10 mouse cellular contexts compared by ENCODE assay signal in the genomic region with DNA sequence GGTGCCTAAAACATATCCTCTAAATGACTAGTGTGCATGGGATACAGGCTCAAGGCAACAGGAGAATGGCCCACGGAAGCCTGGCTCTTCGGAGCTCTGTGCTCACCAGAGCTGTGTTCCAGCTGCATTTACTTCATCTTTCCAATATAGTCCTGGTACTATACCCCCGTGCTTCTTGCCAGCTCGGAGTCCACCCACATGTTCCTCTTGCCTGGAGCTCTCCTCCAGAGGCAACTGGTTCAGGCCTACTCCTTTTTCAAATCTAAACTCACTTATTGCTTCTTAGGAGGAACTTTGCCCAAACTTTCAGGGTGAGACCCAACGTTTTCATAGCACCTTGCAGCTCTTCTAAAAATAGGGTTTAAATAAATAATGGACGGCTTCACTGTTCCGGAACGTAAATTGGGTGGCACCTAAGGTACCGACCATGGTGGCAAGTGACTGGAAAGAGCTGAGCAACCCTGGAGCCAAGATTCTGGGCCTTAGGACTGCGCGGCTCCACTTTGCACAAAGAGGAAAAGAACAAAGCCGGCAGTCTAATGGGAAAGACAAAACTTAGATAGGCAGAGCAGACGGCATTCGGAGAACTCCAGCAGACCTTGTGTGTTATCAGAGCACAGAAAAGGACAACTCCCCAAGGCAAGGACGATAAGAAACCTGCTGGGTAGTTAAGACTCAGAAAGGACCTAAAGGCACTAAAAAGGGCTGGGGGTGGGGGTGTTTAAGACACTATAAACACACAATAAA.
A peak's percentile ranks its signal among the peaks of the same experiment; 100 is the strongest.
DNase-seq lines count a peak whose midpoint lies in the region; ATAC-seq lines count a peak whose summit lies in the region.
"Had no signal": no experiment of that assay in that cellular context is flagged by ENCODE, and none has a peak within 500 bp of the region (broad histone marks: within the 10 kb centered on the region; RNA-seq: fewer than 3 reads in every experiment).

No protein-coding gene starts in this region.

- no peaks in the 10 kb centered on the region for H3K9me3 ChIP-seq in heart, embryonic 12.5 days (replicated peaks)
- H3K9me3 ChIP-seq in neural tube, embryonic 14.5 days (ENCODE audit: control insufficient read depth, low read length): no peaks in the 10 kb centered on the region
- H3K9me3 ChIP-seq in intestine, embryonic 15.5 days: no peaks in the 10 kb centered on the region
- H3K9me3 ChIP-seq in stomach, embryonic 15.5 days: no peaks in the 10 kb centered on the region
- H3K9me3 ChIP-seq: embryonic facial prominence, embryonic 13.5 days; megakaryocyte, embryonic 14.5 days had no signal

- H3K4me3 ChIP-seq in heart, embryonic 12.5 days: no peak overlapping the region
- H3K4me3 ChIP-seq in neural tube, embryonic 14.5 days (ENCODE audit: low read depth, low read length): no peak overlapping the region
- no peak overlapping the region for H3K4me3 ChIP-seq in intestine, embryonic 15.5 days (replicated peaks)
- H3K4me3 ChIP-seq in stomach, embryonic 15.5 days (replicated peaks): no peak overlapping the region
- H3K4me3 ChIP-seq: embryonic facial prominence, embryonic 13.5 days had no signal

- peak overlapping the region; percentile 21 for H3K4me2 ChIP-seq in heart, embryonic 12.5 days
- H3K4me2 ChIP-seq in neural tube, embryonic 14.5 days (ENCODE audit: low read depth, low read length): no peak overlapping the region
- H3K4me2 ChIP-seq in intestine, embryonic 15.5 days (replicated peaks): no peak overlapping the region
- no peak overlapping the region for H3K4me2 ChIP-seq in stomach, embryonic 15.5 days
- H3K4me2 ChIP-seq: embryonic facial prominence, embryonic 13.5 days had no signal

- 0 out of 2 replicates have a peak overlapping the region, but pooled peaks have one; percentile 15 for H3K9ac ChIP-seq in heart, embryonic 12.5 days
- no peak overlapping the region for H3K9ac ChIP-seq in neural tube, embryonic 14.5 days (replicated peaks; ENCODE audit: low read depth, low read length)
- no peak overlapping the region for H3K9ac ChIP-seq in intestine, embryonic 15.5 days
- no peak overlapping the region for H3K9ac ChIP-seq in stomach, embryonic 15.5 days
- H3K9ac ChIP-seq: embryonic facial prominence, embryonic 13.5 days had no signal

- no peaks in the 10 kb centered on the region for H3K36me3 ChIP-seq in heart, embryonic 12.5 days
- H3K36me3 ChIP-seq in neural tube, embryonic 14.5 days (ENCODE audit: control insufficient read depth, insufficient read depth, low read length): no peaks in the 10 kb centered on the region
- no peaks in the 10 kb centered on the region for H3K36me3 ChIP-seq in intestine, embryonic 15.5 days
- H3K36me3 ChIP-seq in stomach, embryonic 15.5 days: no peaks in the 10 kb centered on the region
- H3K36me3 ChIP-seq: embryonic facial prominence, embryonic 13.5 days had no signal

- 33% methylated on average over 15 of the region's 15 CpGs for WGBS in heart, embryonic 12.5 days
- WGBS in neural tube, embryonic 14.5 days: 76% methylated on average over 15 of the region's 15 CpGs
- 68% methylated on average over 15 of the region's 15 CpGs for WGBS in intestine, embryonic 15.5 days
- 73% methylated on average over 15 of the region's 15 CpGs for WGBS in stomach, embryonic 15.5 days

- no peak for DNase-seq in heart, adult 18-20 months
- DNase-seq in neural tube, embryonic 10.5 days (ENCODE audit: extremely low spot score, low spot score): no peak
- no peak for DNase-seq in layer of hippocampus, postnatal 36 days
- no peak for DNase-seq in lung, postnatal 10 days

- H3K4me1 ChIP-seq in heart, embryonic 12.5 days (replicated peaks): peaks cover 17% of the 10 kb centered on the region
- H3K4me1 ChIP-seq in neural tube, embryonic 14.5 days (ENCODE audit: control insufficient read depth, insufficient read depth, low read length): no peaks in the 10 kb centered on the region
- peaks cover 6% of the 10 kb centered on the region; the same call in 1 of the 2 replicates for H3K4me1 ChIP-seq in intestine, embryonic 15.5 days (replicated peaks)
- H3K4me1 ChIP-seq in stomach, embryonic 15.5 days: no peaks in the 10 kb centered on the region
- H3K4me1 ChIP-seq: embryonic facial prominence, embryonic 13.5 days had no signal

- peak; percentile 90 for ATAC-seq in heart, embryonic 12.5 days (ENCODE audit: insufficient number of reproducible peaks, low FRiP score)
- peak; percentile 33; the same call in 1 of the 2 replicates for ATAC-seq in neural tube, embryonic 14.5 days (ENCODE audit: low read depth)
- peak; percentile 87 for ATAC-seq in intestine, embryonic 15.5 days
- ATAC-seq in stomach, embryonic 15.5 days (ENCODE audit: insufficient read depth, low FRiP score, low read depth): peak; percentile 88

- no peaks in the 10 kb centered on the region for H3K27me3 ChIP-seq in heart, embryonic 12.5 days (replicated peaks)
- no peaks in the 10 kb centered on the region for H3K27me3 ChIP-seq in neural tube, embryonic 14.5 days (ENCODE audit: control insufficient read depth, insufficient read depth, low read length)
- H3K27me3 ChIP-seq in intestine, embryonic 15.5 days (replicated peaks): no peaks in the 10 kb centered on the region
- no peaks in the 10 kb centered on the region for H3K27me3 ChIP-seq in stomach, embryonic 15.5 days (replicated peaks)
- H3K27me3 ChIP-seq: embryonic facial prominence, embryonic 13.5 days had no signal

- peak overlapping the region; percentile 76 for H3K27ac ChIP-seq in heart, embryonic 12.5 days (ENCODE audit: poor library complexity, severe bottlenecking)
- no peak overlapping the region for H3K27ac ChIP-seq in neural tube, embryonic 14.5 days (ENCODE audit: low read depth, low read length)
- peak overlapping the region; percentile 64; the same call in 1 of the 2 replicates for H3K27ac ChIP-seq in intestine, embryonic 15.5 days
- H3K27ac ChIP-seq in stomach, embryonic 15.5 days: no peak overlapping the region
- H3K27ac ChIP-seq: embryonic facial prominence, embryonic 13.5 days had no signal

Comparison
In these comparisons a context has a peak if more than half of its experiments do, and no peak if none do; other contexts are left out.
1. ATAC-seq: peak in every context shown above with its lines; median percentile 90 in heart, embryonic 12.5 days; 88 in stomach, embryonic 15.5 days; 87 in intestine, embryonic 15.5 days; 33 in neural tube, embryonic 14.5 days.
2. H3K27ac ChIP-seq: peak in heart, embryonic 12.5 days (single experiment) and intestine, embryonic 15.5 days (single experiment); none in neural tube, embryonic 14.5 days (single experiment) and stomach, embryonic 15.5 days (single experiment).